Mouse (Mus musculus) myocyte (in vitro differentiated cells): ENCODE results near the gene Snapc2.

Experiments used
- E2F4 ChIP-seq: IDR thresholded peaks from one replicate; pipeline ENCODE4 v1.6.1; 2011; ENCODE audit warnings: mild to moderate bottlenecking, control low read depth, moderate library complexity; ENCODE audit not compliant: insufficient read depth
- MAX ChIP-seq: IDR thresholded peaks from one replicate; pipeline ENCODE4 v1.6.1; 2011; ENCODE audit warnings: low read depth, mild to moderate bottlenecking, control low read depth
- MYOD1 ChIP-seq, 3 experiments: IDR thresholded peaks; one replicate each; pipeline ENCODE4 v1.6.1; 2011; ENCODE audit warnings: control low read depth in 2 of 3, low read depth in 2 of 3, mild to moderate bottlenecking in 2 of 3, moderate library complexity in 1 of 3; ENCODE audit not compliant: insufficient read length in 2 of 3, control insufficient read depth in 1 of 3
- MYOG ChIP-seq, 3 experiments: IDR thresholded peaks; one replicate each; pipeline ENCODE4 v1.6.1; 2011; ENCODE audit warnings: control low read depth in 2 of 3, low read depth in 2 of 3, mild to moderate bottlenecking in 2 of 3; ENCODE audit not compliant: insufficient read length in 2 of 3, control insufficient read depth in 1 of 3, insufficient read depth in 1 of 3
- POLR2A ChIP-seq: IDR thresholded peaks from one replicate; pipeline ENCODE4 v1.6.1; 2011; ENCODE audit warnings: low read depth, mild to moderate bottlenecking, control low read depth, moderate library complexity; ENCODE audit not compliant: insufficient read length
- REST ChIP-seq: IDR thresholded peaks from one replicate; pipeline ENCODE4 v1.6.1; 2011; ENCODE audit warnings: mild to moderate bottlenecking, control low read depth, moderate library complexity; ENCODE audit not compliant: insufficient read depth, insufficient read length
- TCF12 ChIP-seq: IDR thresholded peaks from one replicate; pipeline ENCODE4 v1.6.1; 2011; ENCODE audit warnings: mild to moderate bottlenecking, control low read depth; ENCODE audit not compliant: poor library complexity, insufficient read depth, severe bottlenecking
- TCF3 ChIP-seq: IDR thresholded peaks from one replicate; pipeline ENCODE4 v1.6.1; 2011; ENCODE audit warnings: low read depth, control low read depth; ENCODE audit not compliant: insufficient read length
- USF1 ChIP-seq: IDR thresholded peaks from one replicate; pipeline ENCODE4 v1.6.1; 2011; ENCODE audit warnings: low read depth, mild to moderate bottlenecking, control low read depth, moderate library complexity

DNA sequence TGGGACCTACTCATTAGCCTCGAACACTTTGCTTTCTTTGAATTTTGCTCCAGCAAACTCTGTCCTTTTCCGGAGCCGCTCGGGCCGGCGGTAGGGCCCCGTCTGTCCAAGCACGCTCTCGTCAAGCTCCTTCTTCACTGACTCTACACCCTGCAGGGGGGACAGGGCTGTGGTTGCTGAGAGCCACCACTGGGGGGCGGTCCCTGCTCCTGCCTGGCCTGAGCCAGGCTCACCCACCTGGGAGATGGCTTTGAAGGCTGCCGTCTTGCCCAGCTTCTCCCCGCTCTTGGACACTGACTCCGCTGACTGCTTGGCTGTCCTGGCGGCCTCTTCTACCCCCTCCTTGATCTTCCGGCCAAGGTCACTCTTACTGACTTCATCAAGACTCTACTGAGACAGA, 14.7 kb downstream of the Snapc2 start:
- TF ChIP-seq POLR2A (no peak), USF1 (no peak), E2F4 (no peak), MYOD1 (IDR thresholded peaks at IDR 0.05; ENCODE audit: control insufficient read depth in 1 of 3, insufficient read length in 2 of 3, low read depth in 2 of 3) (no peak), MYOG (IDR thresholded peaks at IDR 0.05; ENCODE audit: control insufficient read depth in 1 of 3, insufficient read depth in 1 of 3, insufficient read length in 2 of 3, low read depth in 2 of 3) (no peak), TCF3 (no peak), TCF12 (no peak), MAX (no peak), REST (no peak)
